Mouse (Mus musculus) cerebellum, adult 2 months (tissue): ENCODE measurements at regions not wholly inside any gene's neighbourhood (a gene's known extent, or its start where the extent isn't known, plus 50 kb on each side); places are given as distances from the start of the nearest gene placed in this dataset.

Experiments used
- CTCF ChIP-seq: fragments of 200-500 bp; IDR thresholded peaks from 2 replicates; pipeline ENCODE4 v1.5.1; 2011; ENCODE audit warnings: low read depth, mild to moderate bottlenecking, control low read depth, low read length, moderate library complexity, borderline replicate concordance; ENCODE audit not compliant: insufficient read depth
- POLR2A ChIP-seq: fragments of 200-500 bp; IDR thresholded peaks from 2 replicates; pipeline ENCODE4 v1.6.1; 2011; ENCODE audit warnings: low read length, control low read depth, borderline replicate concordance; ENCODE audit not compliant: insufficient read depth

DNA sequence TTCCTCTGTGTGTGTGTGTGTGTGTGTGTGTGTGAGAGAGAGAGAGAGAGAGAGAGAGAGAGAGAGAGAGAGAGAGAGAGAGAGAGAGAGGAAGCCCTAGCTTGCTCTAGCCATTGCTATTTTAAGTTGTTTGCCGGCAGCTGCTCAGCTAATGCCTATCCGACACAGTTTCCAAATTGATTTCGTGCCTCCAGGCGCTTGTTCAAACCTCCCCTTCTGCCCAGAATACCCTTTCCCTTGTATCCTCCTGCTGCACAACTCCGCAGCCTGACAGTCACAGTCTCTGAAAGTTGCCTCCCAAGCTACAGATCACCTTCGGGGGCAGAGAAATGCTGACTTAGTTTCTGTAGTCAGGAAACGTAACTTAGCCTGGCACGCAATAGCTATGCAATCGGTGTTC, 63.9 kb upstream of the Nfasc start:
- TF ChIP-seq POLR2A = no peak
- no peak for TF ChIP-seq CTCF
